Mouse (Mus musculus) hindbrain, embryonic 11.5 days (tissue): Measurements from ENCODE around the gene Kcnn4. TPM values are rescaled to one million over a fixed set of nuclear protein-coding genes. Genes with fewer than 3 reads are reported as not detected.

Experiments
- ATAC-seq: fragments of 200-750 bp; cut with Nextera tagmentation; 2 replicates; pipeline ENCODE4 v1.8.0; 2017; ENCODE audit warnings: mild to moderate bottlenecking, moderate TSS enrichment, moderate library complexity; ENCODE audit not compliant: low FRiP score
- DNase-seq: peaks from one replicate; pipeline ENCODE4 v3.0.0-alpha.2; 2015; ENCODE audit warnings: low spot score
- H3K27ac ChIP-seq: fragments of 300-500 bp; sonication (generic); 2 replicates; pipeline ENCODE4 v1.5.1; 2014; ENCODE audit warnings: mild to moderate bottlenecking, low read depth, low read length
- H3K27me3 ChIP-seq: fragments of 300-500 bp; sonication (generic); 2 replicates; pipeline ENCODE4 v1.6.1; 2014; ENCODE audit warnings: mild to moderate bottlenecking, low read length, moderate library complexity, mixed read lengths; ENCODE audit not compliant: control insufficient read depth, insufficient read depth
- H3K36me3 ChIP-seq: fragments of 300-500 bp; sonication (generic); 2 replicates; pipeline ENCODE4 v1.6.1; 2014; ENCODE audit warnings: mild to moderate bottlenecking, low read length, moderate library complexity, mixed read lengths; ENCODE audit not compliant: control insufficient read depth, insufficient read depth
- H3K4me1 ChIP-seq: fragments of 300-500 bp; sonication (generic); replicated peaks from 2 replicates; pipeline ENCODE4 v1.6.1; 2014; ENCODE audit warnings: low read length, mixed read lengths; ENCODE audit not compliant: control insufficient read depth, insufficient read depth
- H3K4me2 ChIP-seq: fragments of 300-500 bp; sonication (generic); replicated peaks from 2 replicates; pipeline ENCODE4 v1.6.1; 2014; ENCODE audit warnings: mild to moderate bottlenecking, low read depth, low read length
- H3K4me3 ChIP-seq: fragments of 300-500 bp; sonication (generic); 2 replicates; pipeline ENCODE4 v1.5.1; 2014; ENCODE audit warnings: low read depth, low read length
- H3K9ac ChIP-seq: fragments of 300-500 bp; sonication (generic); 2 replicates; pipeline ENCODE4 v1.6.1; 2014; ENCODE audit warnings: low read depth, low read length
- H3K9me3 ChIP-seq: fragments of 300-500 bp; sonication (generic); 2 replicates; pipeline ENCODE4 v1.6.1; 2016; ENCODE audit warnings: low read length; ENCODE audit not compliant: control insufficient read depth
- WGBS: fragments of 180-500 bp; shearing (Covaris S2); extraction: QIAGEN DNeasy Blood & Tissue Kit; methylation state at CpG from one replicate; pipeline ENCODE4 v1.1.7; 2014; 5-methylcytosine and 5-hydroxymethylcytosine counted together
- polyA plus RNA-seq: library from polyadenylated mRNA; unstranded; fragments of >200 nt; fragmentation: Nextera tagmentation; extraction: Ambion mirVana; gene quantifications from 2 replicates; pipeline ENCODE4 v1.2.1, GENCODE M21; 2014

Kcnn4 gene
- polyA plus RNA-seq, 1 experiment from 2014 or later: 3.5 TPM

GRCm38 (mm10) chr7:24402851-24403250 is 32.8 kb downstream of the Kcnn4 start:
- Histone ChIP-seq H3K36me3 (peaks cover 5% of the 10 kb centered on the region; the same call in 1 of the 2 replicates), H3K27me3 (no peaks in the 10 kb centered on the region), H3K9ac (no peak overlapping the region), H3K9me3 (no peaks in the 10 kb centered on the region), H3K27ac (no peak overlapping the region), H3K4me3 (no peak overlapping the region), H3K4me2 (no peak overlapping the region), H3K4me1 (no peaks in the 10 kb centered on the region)
- no peak for DNase-seq
- no peak for ATAC-seq
- 98% methylated on average over 9 of the region's 9 CpGs for WGBS

- Histone ChIP-seq H3K27ac (no peak overlapping the region), H3K9me3 (no peaks in the 10 kb centered on the region), H3K27me3 (no peaks in the 10 kb centered on the region), H3K4me2 (no peak overlapping the region), H3K4me3 (no peak overlapping the region), H3K4me1 (no peaks in the 10 kb centered on the region), H3K36me3 (peaks cover 5% of the 10 kb centered on the region; the same call in 1 of the 2 replicates), H3K9ac (no peak overlapping the region)
- ATAC-seq (no peak), DNase-seq (no peak)
- WGBS: 88% methylated on average over 13 of the region's 13 CpGs
Measured at GRCm38 (mm10) chr7:24405649-24406048, 35.6 kb downstream of the Kcnn4 start.

DNA sequence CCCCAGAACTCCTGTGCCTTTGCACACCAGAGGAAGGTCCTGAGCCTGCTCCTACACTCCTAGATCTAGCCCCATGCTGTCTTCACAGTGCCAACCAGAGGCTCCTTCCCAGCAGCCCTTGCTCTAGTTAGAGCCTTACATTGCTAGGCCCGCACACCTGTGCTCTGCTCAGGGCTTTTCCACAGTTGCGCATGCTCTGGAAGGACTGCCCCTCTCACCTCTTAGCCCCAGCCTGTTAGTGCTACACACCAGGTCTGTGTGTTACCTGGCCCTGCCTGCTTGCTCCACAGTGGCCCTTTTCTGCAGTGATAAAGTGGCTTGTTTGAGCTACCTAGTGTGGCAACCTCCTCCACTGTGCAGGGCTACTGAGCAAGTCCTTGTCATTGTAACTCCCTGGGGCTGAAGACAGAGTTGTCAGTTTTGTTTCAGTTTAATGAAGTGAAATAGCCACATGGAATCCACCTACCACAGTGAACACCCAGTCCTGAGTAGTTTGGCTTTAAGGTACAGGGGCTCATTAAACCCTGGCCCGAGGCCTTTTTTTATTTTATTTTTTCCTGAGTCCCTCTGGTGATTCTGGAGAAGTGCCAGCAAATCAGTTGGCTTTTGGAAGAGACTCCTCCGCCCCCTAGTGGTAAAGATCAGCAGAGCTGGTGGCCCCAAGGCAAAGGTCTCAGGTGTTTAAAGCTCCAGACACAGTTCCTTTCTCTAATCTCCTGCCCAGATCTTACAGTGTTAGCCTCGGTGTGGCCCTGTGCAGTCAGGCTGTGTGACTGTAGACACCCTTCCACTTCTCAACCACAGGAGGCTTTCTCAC is 36.7 kb downstream of the Kcnn4 start:
- no peak overlapping the region for H3K4me2 ChIP-seq
- DNase-seq (peak; percentile 82), ATAC-seq (peak; percentile 68)
- no peaks in the 10 kb centered on the region for H3K4me1 ChIP-seq
- H3K9me3 ChIP-seq: no peaks in the 10 kb centered on the region
- peaks cover 5% of the 10 kb centered on the region; the same call in 1 of the 2 replicates for H3K36me3 ChIP-seq
- H3K9ac ChIP-seq: no peak overlapping the region
- 49% methylated on average over 5 of the region's 5 CpGs for WGBS
- no peaks in the 10 kb centered on the region for H3K27me3 ChIP-seq
- H3K4me3 ChIP-seq: no peak overlapping the region
- H3K27ac ChIP-seq: no peak overlapping the region

- Histone ChIP-seq H3K9ac (no peak overlapping the region), H3K27me3 (no peaks in the 10 kb centered on the region), H3K4me3 (no peak overlapping the region), H3K36me3 (peaks cover 5% of the 10 kb centered on the region; the same call in 1 of the 2 replicates), H3K27ac (no peak overlapping the region), H3K9me3 (no peaks in the 10 kb centered on the region), H3K4me2 (no peak overlapping the region), H3K4me1 (no peaks in the 10 kb centered on the region)
- WGBS: 94% methylated on average over 9 of the region's 9 CpGs
- ATAC-seq: no peak
- no peak for DNase-seq
Measured at GRCm38 (mm10) chr7:24408186-24408585, 38.1 kb downstream of the Kcnn4 start.

GRCm38 (mm10) chr7:24410123-24410522 is 40.1 kb downstream of the Kcnn4 start:
- H3K9me3 ChIP-seq: no peaks in the 10 kb centered on the region
- H3K9ac ChIP-seq: no peak overlapping the region
- H3K4me1 ChIP-seq: no peaks in the 10 kb centered on the region
- DNase-seq (no peak), ATAC-seq (no peak)
- H3K36me3 ChIP-seq: peaks cover 5% of the 10 kb centered on the region; the same call in 1 of the 2 replicates
- no peak overlapping the region for H3K27ac ChIP-seq
- no peaks in the 10 kb centered on the region for H3K27me3 ChIP-seq
- WGBS: 91% methylated on average over 6 of the region's 6 CpGs
- no peak overlapping the region for H3K4me3 ChIP-seq
- no peak overlapping the region for H3K4me2 ChIP-seq

- no peak for DNase-seq
- Histone ChIP-seq H3K9me3 (no peaks in the 10 kb centered on the region), H3K9ac (no peak overlapping the region), H3K4me3 (no peak overlapping the region), H3K4me1 (no peaks in the 10 kb centered on the region), H3K4me2 (no peak overlapping the region), H3K27ac (no peak overlapping the region), H3K27me3 (no peaks in the 10 kb centered on the region), H3K36me3 (peaks cover 1% of the 10 kb centered on the region; the same call in 1 of the 2 replicates)
- no peak for ATAC-seq
- WGBS: 76% methylated on average over 3 of the region's 3 CpGs
Measured at GRCm38 (mm10) chr7:24410831-24411230, 40.8 kb downstream of the Kcnn4 start.

- Histone ChIP-seq H3K36me3 (0 out of 2 replicates have a peak, but pooled peaks cover 2% of the 10 kb centered on the region), H3K27me3 (no peaks in the 10 kb centered on the region), H3K4me2 (no peak overlapping the region), H3K9me3 (no peaks in the 10 kb centered on the region), H3K9ac (no peak overlapping the region), H3K4me3 (no peak overlapping the region), H3K4me1 (no peaks in the 10 kb centered on the region), H3K27ac (no peak overlapping the region)
- DNase-seq (no peak), ATAC-seq (no peak)
- WGBS: 97% methylated on average over 3 of the region's 3 CpGs
Measured at GRCm38 (mm10) chr7:24413630-24414029, 43.6 kb downstream of the Kcnn4 start.

- 84% methylated on average over 7 of the region's 7 CpGs for WGBS
- Histone ChIP-seq H3K4me3 (no peak overlapping the region), H3K36me3 (0 out of 2 replicates have a peak, but pooled peaks cover 2% of the 10 kb centered on the region), H3K27ac (no peak overlapping the region), H3K4me1 (peaks cover 2% of the 10 kb centered on the region; the same call in 1 of the 2 replicates), H3K4me2 (no peak overlapping the region), H3K27me3 (no peaks in the 10 kb centered on the region), H3K9ac (no peak overlapping the region), H3K9me3 (no peaks in the 10 kb centered on the region)
- DNase-seq (no peak), ATAC-seq (no peak)
Measured at GRCm38 (mm10) chr7:24415261-24415660, 45.2 kb downstream of the Kcnn4 start.

- Histone ChIP-seq H3K4me1 (peaks cover 2% of the 10 kb centered on the region; the same call in 1 of the 2 replicates), H3K36me3 (0 out of 2 replicates have a peak, but pooled peaks cover 2% of the 10 kb centered on the region), H3K9me3 (no peaks in the 10 kb centered on the region), H3K27me3 (no peaks in the 10 kb centered on the region), H3K4me2 (no peak overlapping the region), H3K27ac (peak overlapping the region; percentile 9; the same call in 1 of the 2 replicates), H3K9ac (peak overlapping the region; percentile 23; the same call in 1 of the 2 replicates), H3K4me3 (no peak overlapping the region)
- ATAC-seq: peak; percentile 48; the same call in 1 of the 2 replicates
- DNase-seq: peak; percentile 31
- 41% methylated on average over 8 of the region's 8 CpGs for WGBS
Measured at GRCm38 (mm10) chr7:24419579-24419978, 49.5 kb downstream of the Kcnn4 start.
